Mouse (Mus musculus) heart, embryonic 14.5 days (tissue): ENCODE measurements around the gene 9330182L06Rik. TPM values are rescaled to one million over a fixed set of nuclear protein-coding genes. Genes with fewer than 3 reads are reported as not detected.
A peak's percentile ranks its signal among the peaks of the same experiment; 100 is the strongest.

Experiments used
- ATAC-seq: fragments of 200-750 bp; cut with Nextera tagmentation; 2 replicates; pipeline ENCODE4 v1.8.0; 2017; ENCODE audit warnings: low read depth, moderate TSS enrichment; ENCODE audit not compliant: insufficient number of reproducible peaks, insufficient read depth, low FRiP score
- H3K27ac ChIP-seq, 2 experiments: fragments of 200-500 bp in 1 of 2; fragments of 300-500 bp in 1 of 2; sonication (generic) in 1 of 2; replicated peaks in 1 of 2; 2 replicates each; pipeline ENCODE4 v1.5.1; 2012 to 2014; ENCODE audit warnings: low read depth in 2 of 2, low read length in 2 of 2, control low read depth in 1 of 2, mild to moderate bottlenecking in 1 of 2, mixed read lengths in 1 of 2; ENCODE audit not compliant: control insufficient read depth in 1 of 2, insufficient read depth in 1 of 2
- H3K27me3 ChIP-seq: fragments of 300-500 bp; sonication (generic); 2 replicates; pipeline ENCODE4 v1.6.1; 2014; ENCODE audit warnings: mild to moderate bottlenecking, low read length, control low read depth; ENCODE audit not compliant: control insufficient read depth, insufficient read depth
- H3K36me3 ChIP-seq: fragments of 300-500 bp; sonication (generic); 2 replicates; pipeline ENCODE4 v1.6.1; 2014; ENCODE audit warnings: mild to moderate bottlenecking, control low read depth, low read length, mixed read lengths; ENCODE audit not compliant: control insufficient read depth, insufficient read depth
- H3K4me1 ChIP-seq, 2 experiments: fragments of 200-500 bp in 1 of 2; fragments of 300-500 bp in 1 of 2; sonication (generic) in 1 of 2; 2 replicates each; pipeline ENCODE4 v1.6.1; 2012 to 2014; ENCODE audit warnings: low read length in 2 of 2, control low read depth in 1 of 2, mixed read lengths in 1 of 2; ENCODE audit not compliant: control insufficient read depth in 2 of 2, insufficient read depth in 2 of 2
- H3K4me2 ChIP-seq: fragments of 300-500 bp; sonication (generic); 2 replicates; pipeline ENCODE4 v1.6.1; 2014; ENCODE audit warnings: mild to moderate bottlenecking, low read length
- H3K4me3 ChIP-seq, 2 experiments: fragments of 200-500 bp in 1 of 2; fragments of 300-500 bp in 1 of 2; sonication (generic) in 1 of 2; 2 replicates each; pipeline ENCODE4 v1.5.1; 2012 to 2014; ENCODE audit warnings: low read length in 2 of 2, mild to moderate bottlenecking in 2 of 2, control low read depth in 1 of 2, low read depth in 1 of 2, moderate library complexity in 1 of 2; ENCODE audit not compliant: control insufficient read depth in 1 of 2, insufficient read depth in 1 of 2
- H3K9ac ChIP-seq: fragments of 300-500 bp; sonication (generic); 2 replicates; pipeline ENCODE4 v1.6.1; 2014; ENCODE audit warnings: mild to moderate bottlenecking, low read length
- H3K9me3 ChIP-seq: fragments of 300-500 bp; sonication (generic); 2 replicates; pipeline ENCODE4 v1.6.1; 2016; ENCODE audit warnings: low read length, control low read depth; ENCODE audit not compliant: control insufficient read depth
- WGBS: fragments of 180-500 bp; shearing (Covaris S2); extraction: QIAGEN DNeasy Blood & Tissue Kit; methylation state at CpG from one replicate; pipeline ENCODE4 v1.1.7; 2014; 5-methylcytosine and 5-hydroxymethylcytosine counted together
- polyA plus RNA-seq: library from polyadenylated mRNA; unstranded; fragments of >200 nt; fragmentation: Nextera tagmentation; extraction: Ambion mirVana; gene quantifications from 2 replicates; pipeline ENCODE4 v1.2.1, GENCODE M21; 2014

Gene 9330182L06Rik
- polyA plus RNA-seq, result 1.5 and 2.4 TPM in 2 replicates

- Histone ChIP-seq H3K27ac (no peak within 1 kb of the TSS), H3K4me3 (peak within 1 kb of the TSS; percentile 62 to 70), H3K4me1 (no peaks in the 10 kb centered on the region), H3K9me3 (no peaks in the 10 kb centered on the region), H3K36me3 (no peaks in the 10 kb centered on the region), H3K27me3 (peaks cover 7% of the 10 kb centered on the region), H3K9ac (peak within 1 kb of the TSS; percentile 70), H3K4me2 (peak within 1 kb of the TSS; percentile 93)
- peak; percentile 66; the same call in 1 of the 2 replicates for ATAC-seq
- WGBS, result under 1% methylated on average over 47 of the region's 47 CpGs
Observed at GRCm38 (mm10) chr5:9265586-9266279, at the start of gene 9330182L06Rik. 9330182L06Rik (plus strand) TSS chr5:9266118.

- Histone ChIP-seq H3K4me1 (no peaks in the 10 kb centered on the region), H3K27ac (no peak overlapping the region), H3K9me3 (no peaks in the 10 kb centered on the region), H3K4me2 (no peak overlapping the region), H3K4me3 (no peak overlapping the region), H3K27me3 (no peaks in the 10 kb centered on the region), H3K9ac (no peak overlapping the region), H3K36me3 (no peaks in the 10 kb centered on the region)
- no peak for ATAC-seq
- 67% methylated on average over 4 of the region's 4 CpGs for WGBS
Observed at GRCm38 (mm10) chr5:9227456-9228008, 38.4 kb upstream of the 9330182L06Rik start.

GRCm38 (mm10) chr5:9264361-9264760 is 1.6 kb upstream of the 9330182L06Rik start:
- 58% methylated on average over 4 of the region's 4 CpGs for WGBS
- Histone ChIP-seq H3K4me1 (no peaks in the 10 kb centered on the region), H3K36me3 (no peaks in the 10 kb centered on the region), H3K27me3 (peaks cover 7% of the 10 kb centered on the region), H3K9ac (no peak overlapping the region), H3K9me3 (no peaks in the 10 kb centered on the region), H3K4me2 (no peak overlapping the region), H3K4me3 (no peak overlapping the region), H3K27ac (no peak overlapping the region)
- no peak for ATAC-seq

- Histone ChIP-seq H3K27ac (no peak overlapping the region), H3K36me3 (no peaks in the 10 kb centered on the region), H3K4me3 (peak overlapping the region; percentile 62 to 70), H3K9ac (peak overlapping the region; percentile 70), H3K4me2 (peak overlapping the region; percentile 93), H3K4me1 (no peaks in the 10 kb centered on the region), H3K27me3 (peaks cover 7% of the 10 kb centered on the region), H3K9me3 (no peaks in the 10 kb centered on the region)
- ATAC-seq, result peak; percentile 47; the same call in 1 of the 2 replicates
- 2% methylated on average over 30 of the region's 30 CpGs for WGBS
Observed at GRCm38 (mm10) chr5:9266280-9266923, 484 bp downstream of the 9330182L06Rik start.

GRCm38 (mm10) chr5:9269666-9270065 is 3.7 kb downstream of the 9330182L06Rik start:
- Histone ChIP-seq H3K4me3 (no peak overlapping the region), H3K4me2 (no peak overlapping the region), H3K4me1 (no peaks in the 10 kb centered on the region), H3K36me3 (no peaks in the 10 kb centered on the region), H3K9ac (no peak overlapping the region), H3K27me3 (peaks cover 3% of the 10 kb centered on the region; the same call in 1 of the 2 replicates), H3K9me3 (no peaks in the 10 kb centered on the region), H3K27ac (no peak overlapping the region)
- ATAC-seq, result no peak
- 80% methylated on average over 3 of the region's 3 CpGs for WGBS

- Histone ChIP-seq H3K4me2 (no peak overlapping the region), H3K9ac (no peak overlapping the region), H3K27me3 (no peaks in the 10 kb centered on the region), H3K9me3 (no peaks in the 10 kb centered on the region), H3K36me3 (no peaks in the 10 kb centered on the region), H3K27ac (no peak overlapping the region), H3K4me1 (no peaks in the 10 kb centered on the region), H3K4me3 (no peak overlapping the region)
- WGBS, result 85% methylated on average over 3 of the region's 3 CpGs
- ATAC-seq, result no peak
Observed at GRCm38 (mm10) chr5:9272976-9273375, 7.1 kb downstream of the 9330182L06Rik start.

- Histone ChIP-seq H3K9ac (no peak overlapping the region), H3K27me3 (no peaks in the 10 kb centered on the region), H3K9me3 (no peaks in the 10 kb centered on the region), H3K4me1 (no peaks in the 10 kb centered on the region), H3K4me2 (no peak overlapping the region), H3K36me3 (no peaks in the 10 kb centered on the region), H3K27ac (no peak overlapping the region), H3K4me3 (no peak overlapping the region)
- no peak for ATAC-seq
- WGBS, result 83% methylated on average over 2 of the region's 2 CpGs
Observed at GRCm38 (mm10) chr5:9295777-9296549, 30.0 kb downstream of the 9330182L06Rik start.
